Mouse (Mus musculus): ENCODE data around the gene Tacstd2.
A peak's percentile ranks its signal among the peaks of the same experiment; 100 is the strongest.
"Not testable (repeated sequence)": the region's sequence is repeated elsewhere in the genome, so short reads cannot be mapped to it uniquely, and the experiment has no call there.

Tacstd2 gene

GRCm38 (mm10) chr6:67535777-67536054 lies at the start of gene Tacstd2:
Gene Tacstd2, minus strand, starts transcription at chr6:67535796.
- DNase-seq (ENCODE audit: low spot score in 2 of 2), result no peak

DNA sequence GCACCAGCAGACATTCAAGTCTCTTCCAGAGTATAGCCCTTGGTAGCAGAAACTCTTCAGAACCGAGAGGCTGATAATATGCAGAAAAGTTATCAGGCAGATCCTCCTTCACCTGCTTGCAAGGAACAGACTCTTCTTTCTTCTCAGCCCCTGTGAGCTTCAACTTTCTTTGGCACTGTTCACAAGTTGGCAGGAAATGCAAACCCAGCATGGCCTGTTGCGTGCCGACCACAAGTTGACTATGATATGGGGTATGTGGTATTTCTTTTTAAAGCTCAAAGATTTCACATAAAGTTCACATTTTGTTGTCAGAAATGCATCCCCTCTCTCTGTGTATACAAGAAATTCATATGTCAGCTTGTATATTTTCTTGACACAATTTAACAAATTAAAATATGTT lies 30.7 kb upstream of the Tacstd2 start:
- DNase-seq (ENCODE audit: low spot score in 2 of 2), result peak; percentile 30 to 31

- peak; percentile 89 to 90 for DNase-seq (ENCODE audit: low spot score in 2 of 2)
Observed at GRCm38 (mm10) chr6:67555376-67555775, 19.8 kb upstream of the Tacstd2 start.

DNA sequence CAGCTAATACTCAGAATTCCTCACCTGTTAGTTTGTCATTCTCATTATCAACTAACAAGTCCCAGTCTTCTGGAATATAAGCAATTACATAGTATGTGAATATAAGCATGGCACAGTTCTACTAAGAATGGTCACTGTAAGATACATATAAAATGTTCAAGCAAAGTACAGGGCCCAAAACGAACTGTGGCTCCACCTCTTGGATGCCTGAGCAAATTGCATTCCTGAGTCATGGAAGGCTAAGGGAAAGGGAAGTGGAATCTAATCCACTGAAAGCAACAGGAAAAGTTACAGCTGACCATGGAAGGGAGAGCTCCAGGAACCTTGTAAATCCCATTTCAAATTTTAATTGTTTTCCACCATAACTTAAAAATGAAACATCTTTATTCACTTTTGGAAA lies 14.0 kb upstream of the Tacstd2 start:
- DNase-seq (ENCODE audit: low spot score in 2 of 2), result no peak

- peak; percentile 25 to 30 for DNase-seq (ENCODE audit: low spot score in 2 of 2)
Observed at GRCm38 (mm10) chr6:67535005-67535776, 405 bp downstream of the Tacstd2 start.

DNA sequence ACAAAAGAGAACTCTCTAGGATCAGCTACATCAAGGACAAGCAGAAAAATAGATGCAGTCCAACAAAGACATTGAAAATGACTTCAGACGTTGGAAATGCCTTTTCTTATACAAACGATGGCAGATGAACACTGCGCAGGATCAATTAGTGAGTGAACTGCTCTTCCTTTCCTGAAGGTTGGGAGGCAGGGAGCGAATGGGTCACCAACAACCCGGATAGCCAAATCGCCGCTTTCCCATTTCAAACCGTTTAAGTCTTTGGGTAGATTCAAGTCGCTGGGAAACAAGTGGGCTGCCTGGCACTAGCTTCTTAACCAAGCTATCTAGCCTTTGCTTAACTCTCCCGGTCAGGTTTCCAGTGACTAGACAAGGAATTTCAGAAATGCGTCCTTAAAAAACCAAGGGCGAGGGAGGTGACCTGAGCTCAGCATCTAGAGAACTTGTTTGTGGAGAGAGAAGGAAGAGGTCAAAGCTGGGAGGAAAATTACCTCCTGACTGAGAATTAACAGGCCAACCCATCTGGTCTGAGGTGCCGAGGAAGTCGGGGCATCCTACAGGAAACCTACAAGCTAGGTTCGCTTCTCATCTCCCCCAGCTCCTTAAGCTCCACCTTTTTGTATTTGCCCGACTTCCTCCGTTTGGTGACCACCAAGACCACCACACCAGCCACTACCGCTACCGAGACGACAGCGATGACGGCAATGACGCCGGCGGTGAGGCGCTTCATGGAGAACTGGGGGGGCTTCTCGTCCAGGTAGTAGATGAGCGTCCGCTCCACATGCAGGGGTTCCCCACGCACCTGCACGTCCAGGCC lies 1.2 kb downstream of the Tacstd2 start:
- DNase-seq (ENCODE audit: low spot score in 2 of 2), result no peak

GRCm38 (mm10) chr6:67532665-67533440 lies 2.7 kb downstream of the Tacstd2 start:
- DNase-seq (ENCODE audit: low spot score in 2 of 2), result peak; percentile 18 to 33

DNA sequence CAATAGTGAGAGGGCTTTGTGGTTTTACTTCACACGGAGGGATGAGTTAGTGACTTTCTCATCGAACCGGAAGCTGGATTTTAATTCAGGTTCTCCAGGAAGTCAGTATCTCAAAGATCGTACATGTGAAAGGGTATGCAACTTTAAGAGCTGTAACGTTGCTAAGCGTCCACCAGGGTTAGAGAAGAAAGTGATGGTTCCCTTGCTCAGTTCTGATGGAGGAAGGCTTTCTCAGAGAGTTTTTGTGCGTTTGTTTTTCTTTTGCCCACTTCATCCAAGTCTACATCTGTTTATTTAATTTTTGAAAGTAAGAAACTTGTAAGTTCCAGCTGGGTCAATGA lies 3.8 kb downstream of the Tacstd2 start:
- DNase-seq (ENCODE audit: low spot score in 2 of 2), result no peak

GRCm38 (mm10) chr6:67530992-67531821 lies 4.4 kb downstream of the Tacstd2 start:
- DNase-seq (ENCODE audit: low spot score in 2 of 2), result peak; percentile 24 to 35

GRCm38 (mm10) chr6:67526356-67526755 lies 9.2 kb downstream of the Tacstd2 start:
- no peak for DNase-seq (ENCODE audit: low spot score in 2 of 2)

DNA sequence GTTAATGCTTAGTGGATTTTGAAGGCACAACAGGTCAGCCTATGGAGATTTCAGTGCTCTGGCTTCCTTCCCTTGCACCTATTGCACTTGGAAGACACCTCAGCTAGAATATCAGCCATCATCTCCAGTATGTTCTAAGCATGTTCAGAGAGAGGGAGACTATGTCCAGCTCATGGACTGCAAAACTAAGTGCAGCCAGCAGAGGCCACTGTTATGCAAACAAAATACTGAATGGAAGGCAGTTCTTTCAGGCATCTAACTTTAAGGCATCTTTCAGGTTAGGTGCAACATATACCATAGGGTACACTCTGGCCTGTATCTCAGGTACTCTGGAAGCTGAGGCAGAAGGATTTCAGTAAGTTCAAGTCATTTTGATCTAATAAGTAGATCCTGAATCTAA lies 24.8 kb downstream of the Tacstd2 start:
- DNase-seq (ENCODE audit: low spot score in 2 of 2), result peak; percentile 41 to 52

DNA sequence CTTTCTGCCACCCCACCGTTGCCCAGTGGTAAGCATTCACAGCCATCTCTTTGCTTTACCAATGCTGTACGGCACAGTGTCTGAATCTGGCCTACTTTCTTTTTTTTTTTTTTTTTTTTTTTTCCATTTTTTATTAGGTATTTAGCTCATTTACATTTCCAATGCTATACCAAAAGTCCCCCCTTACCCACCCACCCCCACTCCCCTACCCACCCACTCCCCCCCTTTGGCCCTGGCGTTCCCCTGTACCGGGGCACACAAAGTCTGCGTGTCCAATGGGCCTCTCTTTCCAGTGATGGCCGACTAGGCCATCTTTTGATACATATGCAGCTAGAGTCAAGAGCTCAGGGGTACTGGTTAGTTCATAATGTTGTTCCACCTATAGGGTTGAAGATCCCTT lies 33.7 kb downstream of the Tacstd2 start:
- not testable (repeated sequence) for DNase-seq (ENCODE audit: low spot score in 2 of 2)

- DNase-seq (ENCODE audit: low spot score in 2 of 2), result no peak
Observed at GRCm38 (mm10) chr6:67491755-67492154, 43.8 kb downstream of the Tacstd2 start, which contains the start of gene Il23r. Gene Il23r, minus strand, starts transcription at chr6:67491855.

Data from spleen, postnatal 36 days (tissue).